Mouse (Mus musculus) olfactory bulb, adult 2 months (tissue): ENCODE measurements around the gene Zcrb1.

Experiments
- CTCF ChIP-seq: fragments of 200-500 bp; IDR thresholded peaks from 2 replicates; pipeline ENCODE4 v1.5.1; 2012; ENCODE audit warnings: low read depth, mild to moderate bottlenecking, low read length, moderate library complexity; ENCODE audit not compliant: insufficient read depth
- POLR2A ChIP-seq: fragments of 200-500 bp; IDR thresholded peaks from 2 replicates; pipeline ENCODE4 v1.6.1; 2012; ENCODE audit warnings: mild to moderate bottlenecking, low read depth, low read length, moderate library complexity; ENCODE audit not compliant: insufficient read depth

GRCm38 (mm10) chr15:93398699-93399540 lies 786 bp upstream of the Zcrb1 start:
- TF ChIP-seq POLR2A (no peak), CTCF (no peak)
